In the genomic region with DNA sequence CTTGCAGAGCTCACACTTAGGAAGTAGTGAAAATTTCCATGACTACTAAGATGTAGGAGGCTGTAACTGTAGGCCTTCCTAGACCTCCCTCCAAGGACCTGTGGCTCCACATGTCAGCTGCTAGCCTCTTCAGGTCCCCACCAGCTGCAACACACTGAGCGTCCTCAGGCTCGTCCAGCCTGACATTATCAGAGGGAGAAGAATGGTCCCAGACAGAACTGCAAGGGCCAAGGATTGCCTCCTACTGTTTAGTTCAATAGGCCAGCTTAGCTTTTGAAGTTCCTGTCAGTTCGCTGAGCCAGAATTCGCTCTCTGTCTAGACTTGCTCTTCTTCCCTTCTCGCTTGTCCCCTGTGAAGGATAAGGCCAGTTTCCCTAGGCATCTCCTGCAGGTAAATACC, we compare ENCODE assay signal across 17 mouse cellular contexts.
DNase-seq lines count a peak whose midpoint lies in the region; ATAC-seq lines count a peak whose summit lies in the region.
"Had no signal": no experiment of that assay in that cellular context is flagged by ENCODE, and none has a peak within 500 bp of the region (broad histone marks: within the 10 kb centered on the region; RNA-seq: fewer than 3 reads in every experiment).

No protein-coding gene starts in this region.

- peak; percentile 8; the same call in 1 of the 2 replicates for ATAC-seq in neural tube, embryonic 11.5 days (ENCODE audit: insufficient read depth, low FRiP score, low TSS enrichment)
- ATAC-seq: forebrain, embryonic 15.5 days had no signal

- H3K4me2 ChIP-seq in neural tube, embryonic 11.5 days (ENCODE audit: low read depth), result no peak overlapping the region
- H3K4me2 ChIP-seq: forebrain, embryonic 15.5 days; liver, embryonic 11.5 days had no signal

- 17% methylated on average over 5 of the region's 5 CpGs for WGBS in neural tube, embryonic 11.5 days

- no peak overlapping the region for H3K9ac ChIP-seq in neural tube, embryonic 11.5 days (ENCODE audit: low read length)
- H3K9ac ChIP-seq: forebrain, embryonic 15.5 days had no signal

- H3K27ac ChIP-seq in neural tube, embryonic 11.5 days (ENCODE audit: low read depth, low read length), result no peak overlapping the region
- H3K27ac ChIP-seq: forebrain, embryonic 15.5 days had no signal

- H3K4me3 ChIP-seq in neural tube, embryonic 11.5 days (ENCODE audit: low read depth, low read length), result no peak overlapping the region
- H3K4me3 ChIP-seq: forebrain, embryonic 15.5 days; megakaryocyte, embryonic 14.5 days had no signal

- intact Hi-C loops in heart, postnatal 10 days (cut with DNase I), result loop anchor here (1.0 to 2.0 kb wide), 2 partner anchors 225 to 1067 kb away; no protein-coding TSS in a partner anchor

- H3K27me3 ChIP-seq in neural tube, embryonic 11.5 days (ENCODE audit: control insufficient read depth, insufficient read depth, low read length), result no peaks in the 10 kb centered on the region
- H3K27me3 ChIP-seq: forebrain, embryonic 15.5 days; megakaryocyte, embryonic 14.5 days had no signal

- peak; percentile 81 for DNase-seq in heart, adult 11 months
- no peak for DNase-seq in heart, postnatal 10 days
- DNase-seq in neural tube, embryonic 11.5 days (ENCODE audit: low spot score), result no peak
- DNase-seq in neural tube, embryonic 10.5 days (ENCODE audit: extremely low spot score, low spot score), result no peak
- peak; percentile 34 for DNase-seq in embryo, embryonic 11 days
- no peak for DNase-seq in frontal cortex, postnatal 14 days (ENCODE audit: low spot score in 2 of 2)
- DNase-seq in layer of hippocampus, adult 9-11 months, result no peak
- DNase-seq: adrenal gland, adult 8-10 months; cerebellum, adult 9-10 months; gastrocnemius, postnatal 36 days; kidney, adult 8-10 months; kidney, postnatal 4 days; lung, adult 18-20 months; thymus, postnatal 4 days had no signal

- H3K36me3 ChIP-seq in neural tube, embryonic 11.5 days (ENCODE audit: control insufficient read depth, insufficient read depth, low read length), result no peaks in the 10 kb centered on the region
- H3K36me3 ChIP-seq: forebrain, embryonic 15.5 days had no signal

- no peaks in the 10 kb centered on the region for H3K9me3 ChIP-seq in neural tube, embryonic 11.5 days (ENCODE audit: control insufficient read depth, low read length)
- H3K9me3 ChIP-seq: forebrain, embryonic 15.5 days; megakaryocyte, embryonic 14.5 days had no signal

- H3K4me1 ChIP-seq in neural tube, embryonic 11.5 days (ENCODE audit: control insufficient read depth, insufficient read depth, low read length), result no peaks in the 10 kb centered on the region

Comparison
In these comparisons a context has a peak if more than half of its experiments do, and no peak if none do; other contexts are left out.
1. DNase-seq: peak in heart, adult 11 months (single experiment) and embryo, embryonic 11 days (single experiment); none in heart, postnatal 10 days (0 of 2), neural tube, embryonic 11.5 days (single experiment), neural tube, embryonic 10.5 days (single experiment), frontal cortex, postnatal 14 days (0 of 2) and layer of hippocampus, adult 9-11 months (single experiment).